Mouse (Mus musculus) kidney, postnatal 14 days (tissue): ENCODE measurements around the gene 1700023F06Rik.

Experiments used
- DNase-seq: peaks from one replicate; pipeline ENCODE4 v3.0.0; 2022; ENCODE audit warnings: mixed read lengths

1700023F06Rik gene

DNA sequence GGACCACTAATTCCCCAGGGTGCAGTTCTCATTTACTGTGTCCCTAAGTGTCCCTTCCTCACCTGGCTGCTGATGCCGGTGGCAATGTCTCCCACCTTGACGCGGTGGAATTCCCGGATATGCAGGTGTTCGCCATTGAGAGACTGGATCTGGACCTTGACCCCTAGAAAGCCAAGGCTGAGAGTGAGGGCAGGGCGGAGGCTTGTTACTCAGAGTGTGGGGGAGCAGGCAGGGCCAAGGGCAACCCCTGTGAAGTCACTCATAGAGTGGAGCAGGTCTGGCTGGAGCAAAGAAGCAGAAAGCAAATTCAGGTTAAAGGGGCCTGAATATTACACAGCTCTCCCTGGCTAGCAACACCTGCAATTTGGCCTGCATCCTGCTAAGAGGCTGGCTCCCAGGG is 13.1 kb upstream of the 1700023F06Rik start:
- DNase-seq = peak; percentile 38

DNA sequence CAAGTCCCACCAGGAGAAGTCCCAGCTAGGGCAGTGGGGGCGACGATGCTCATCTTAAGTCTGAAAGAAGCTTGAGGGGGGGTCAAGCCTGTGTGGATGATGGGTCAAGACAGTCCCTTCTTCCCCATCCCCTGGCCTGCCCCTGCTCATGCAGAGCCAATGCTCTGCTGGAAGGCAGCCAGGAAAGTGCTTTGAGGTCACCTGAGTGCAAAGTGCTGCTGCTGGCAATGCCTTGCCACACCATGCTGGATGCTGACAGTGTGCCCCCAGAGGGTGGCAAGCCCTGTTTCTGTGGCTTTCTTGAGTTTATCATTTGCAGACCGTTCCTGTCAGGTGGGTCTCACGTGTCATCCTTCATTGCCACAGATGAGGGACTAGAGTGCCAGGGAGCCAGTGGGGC is 11.6 kb upstream of the 1700023F06Rik start:
- peak; percentile 70 for DNase-seq

DNA sequence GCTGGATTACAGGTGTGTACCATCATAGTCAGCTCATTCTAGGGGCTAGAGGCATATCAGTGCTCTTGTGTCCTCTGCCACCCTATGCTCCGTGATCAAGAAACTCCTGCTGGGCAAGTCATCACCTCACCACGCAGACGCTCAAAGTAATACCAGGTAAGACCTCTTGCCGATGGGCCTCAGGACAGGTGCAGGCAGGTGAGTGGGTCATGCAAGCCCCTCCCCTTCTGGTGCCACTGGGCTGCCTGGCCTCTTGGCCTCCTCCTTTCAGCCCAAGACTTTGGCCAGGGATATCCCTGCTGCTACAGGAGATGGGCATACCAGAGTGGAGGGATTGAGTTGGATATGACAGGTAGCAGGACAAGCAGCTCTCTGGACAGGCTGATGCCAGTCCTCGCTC is 10.9 kb upstream of the 1700023F06Rik start:
- DNase-seq = no peak

DNA sequence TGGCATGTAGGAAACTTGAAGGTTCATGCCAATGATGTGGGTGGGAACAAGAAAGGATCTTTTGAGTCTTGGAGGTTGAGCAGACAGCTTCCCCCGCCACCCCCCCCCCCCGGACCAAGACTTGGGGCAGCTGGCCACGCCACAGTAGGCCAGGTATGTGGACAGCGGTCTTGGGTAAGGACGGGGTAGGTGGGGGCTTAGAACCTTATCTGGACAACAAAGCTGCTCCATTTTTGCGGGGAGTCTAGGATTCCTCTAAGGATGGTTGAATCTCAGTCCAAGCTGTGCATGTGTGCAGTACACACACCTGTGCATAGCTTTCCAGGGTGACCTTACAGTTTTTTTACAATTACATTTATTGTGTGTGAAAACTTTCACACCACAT is 10.2 kb upstream of the 1700023F06Rik start:
- DNase-seq = no peak

DNA sequence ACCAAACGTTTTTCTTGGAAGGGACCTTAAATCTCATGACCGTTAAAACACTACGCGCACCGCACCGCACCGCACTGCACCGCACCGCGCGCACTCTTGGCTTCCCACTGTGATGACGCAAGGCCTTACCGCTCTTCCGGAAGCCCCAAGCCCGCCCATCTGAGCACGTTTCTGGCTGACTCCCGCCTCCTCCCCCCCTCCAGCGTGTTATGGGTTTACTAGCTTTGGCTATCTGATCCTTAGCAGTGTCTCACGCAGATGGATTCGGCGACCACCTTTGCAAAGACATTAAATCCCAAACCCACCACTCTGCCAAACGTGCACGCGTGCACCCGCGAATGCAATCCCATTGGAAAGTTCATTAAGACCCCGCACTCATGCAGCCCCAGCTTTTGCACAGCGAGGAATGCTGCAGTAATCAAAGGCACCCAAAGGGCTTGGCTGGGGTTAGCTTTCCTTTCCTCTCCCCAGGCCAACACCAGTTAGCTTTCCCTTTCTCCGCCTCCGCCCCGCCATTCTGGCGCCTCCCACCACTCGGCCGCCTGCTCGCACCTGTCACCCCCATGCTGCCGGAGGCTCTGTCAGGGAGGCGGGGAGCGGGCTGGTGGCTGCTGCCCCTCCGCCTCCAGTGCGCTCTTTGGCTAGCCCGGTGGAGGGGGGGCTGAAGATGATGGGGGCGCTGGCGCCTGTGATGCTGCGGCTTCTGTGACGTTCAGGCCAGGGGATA is 9.6 kb upstream of the 1700023F06Rik start, which contains the start of gene Spata32:
Gene Spata32, minus strand, starts transcription at position 643 of the 727 bp plus-strand sequence.
- DNase-seq = peak; percentile 56

DNA sequence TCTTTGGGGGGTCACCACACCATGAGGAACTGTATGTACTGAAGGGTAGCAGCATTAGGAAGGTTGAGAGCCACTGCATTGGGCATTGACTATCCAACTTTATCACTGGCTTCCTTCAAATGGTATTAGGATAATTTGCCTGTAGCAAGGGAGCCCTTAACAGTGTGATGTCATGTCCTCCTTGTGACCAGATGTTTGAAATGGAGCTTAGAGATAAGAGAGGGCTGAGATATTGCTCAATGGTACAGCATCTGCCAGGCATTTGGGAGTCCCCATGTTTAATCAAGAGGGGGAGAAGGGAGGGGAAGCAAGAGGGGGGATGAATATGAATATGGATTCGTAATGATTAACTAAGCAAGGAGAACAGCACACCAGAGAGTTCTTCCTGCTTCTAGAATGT is 7.0 kb upstream of the 1700023F06Rik start:
- DNase-seq = no peak

DNA sequence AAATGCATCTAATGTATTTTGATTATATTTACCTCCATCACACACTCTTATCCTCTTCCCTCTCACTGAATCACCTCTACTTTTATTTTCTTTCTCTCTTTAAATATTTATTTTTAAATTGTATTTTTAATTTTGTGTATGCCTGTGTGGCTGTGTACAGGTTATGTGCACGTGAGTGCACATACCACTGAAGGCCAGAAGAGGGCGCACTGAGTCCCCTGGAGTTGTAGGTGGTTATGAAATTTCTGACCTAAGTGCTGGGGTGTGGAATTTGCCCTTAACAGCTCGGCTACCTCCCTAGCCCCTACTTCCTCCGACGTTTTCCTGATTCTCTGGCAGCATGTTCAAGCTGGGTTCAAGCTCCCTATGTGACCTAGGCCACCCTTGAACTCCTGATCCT is 5.4 kb upstream of the 1700023F06Rik start:
- DNase-seq = no peak

DNA sequence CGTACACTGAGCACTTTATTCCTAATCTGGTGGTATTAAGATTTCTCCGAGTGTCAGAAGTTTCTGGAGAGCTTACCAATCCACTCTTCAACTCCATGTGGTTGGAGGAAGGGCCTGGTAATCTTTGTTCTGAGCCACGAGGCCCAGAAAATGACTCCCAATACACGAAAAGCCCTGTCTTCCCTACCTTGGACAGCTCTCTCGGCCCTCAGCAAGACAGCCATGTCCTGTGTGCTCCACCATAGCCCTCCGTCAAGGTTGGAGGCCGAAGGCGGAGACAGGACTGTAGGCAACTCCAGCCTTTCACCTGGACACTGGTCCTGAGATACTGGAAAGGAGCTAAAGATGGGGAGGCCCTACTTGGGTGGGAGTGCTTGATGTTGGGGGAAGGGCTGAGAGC is 1.9 kb upstream of the 1700023F06Rik start:
- DNase-seq = no peak

DNA sequence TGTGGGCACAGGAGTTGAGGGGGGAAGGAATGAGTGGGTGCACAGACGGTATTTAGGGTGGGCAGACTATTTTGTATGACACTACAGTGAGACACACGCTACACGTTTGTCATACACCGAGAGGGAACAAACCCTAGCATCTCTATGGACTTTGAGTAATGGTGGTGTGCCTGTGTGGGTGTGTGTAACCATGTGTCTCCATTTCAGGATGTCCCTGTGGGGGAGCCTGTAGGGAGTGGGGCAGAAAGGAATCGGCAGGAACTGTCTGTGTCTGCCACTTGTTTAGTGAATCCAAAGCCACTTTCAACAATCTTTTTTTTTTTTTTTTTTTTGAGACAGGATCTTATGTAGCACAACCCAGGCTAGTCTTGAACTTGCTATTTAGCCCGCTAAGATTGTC is 2.2 kb downstream of the 1700023F06Rik start:
- no peak for DNase-seq

DNA sequence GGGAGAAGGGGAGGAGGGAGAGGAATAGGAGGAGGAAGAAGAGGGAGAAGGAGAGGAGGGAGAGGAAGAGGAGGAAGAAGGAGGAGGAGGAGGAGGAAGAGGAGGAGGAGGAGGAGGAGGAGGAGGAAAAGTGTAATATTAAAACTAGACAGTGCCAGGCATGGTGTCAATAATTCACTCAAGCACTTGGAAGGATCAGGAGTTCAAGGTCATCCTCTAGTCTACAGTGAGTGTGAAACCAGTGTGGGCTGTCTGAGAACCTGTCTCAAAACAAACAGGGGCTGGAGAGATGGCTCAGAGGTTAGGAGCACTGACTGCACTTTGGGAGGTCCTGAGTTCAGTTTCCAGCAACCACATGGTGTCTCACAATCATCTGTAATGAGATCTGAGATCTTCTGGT is 6.0 kb downstream of the 1700023F06Rik start:
- no peak for DNase-seq

DNA sequence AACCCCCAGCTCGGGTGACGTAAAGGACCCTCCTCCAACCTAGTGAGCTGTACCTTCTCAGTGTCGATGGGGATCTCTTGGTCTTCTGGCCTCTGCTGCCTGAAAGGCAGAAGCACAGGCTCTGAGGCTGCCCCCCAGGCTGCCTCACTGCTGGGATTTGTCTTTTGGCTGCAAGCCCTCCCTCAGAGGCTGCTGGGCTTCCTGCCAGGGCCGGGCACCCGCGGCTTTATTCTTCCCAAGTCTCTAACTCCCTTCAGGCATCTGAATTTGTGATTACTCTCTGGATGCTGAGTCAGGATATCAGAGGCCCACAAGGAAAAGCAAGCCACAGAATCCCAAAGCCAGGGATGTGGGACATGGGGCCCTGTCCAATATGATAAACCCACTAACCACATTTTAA is 6.7 kb downstream of the 1700023F06Rik start:
- peak; percentile 68 for DNase-seq

DNA sequence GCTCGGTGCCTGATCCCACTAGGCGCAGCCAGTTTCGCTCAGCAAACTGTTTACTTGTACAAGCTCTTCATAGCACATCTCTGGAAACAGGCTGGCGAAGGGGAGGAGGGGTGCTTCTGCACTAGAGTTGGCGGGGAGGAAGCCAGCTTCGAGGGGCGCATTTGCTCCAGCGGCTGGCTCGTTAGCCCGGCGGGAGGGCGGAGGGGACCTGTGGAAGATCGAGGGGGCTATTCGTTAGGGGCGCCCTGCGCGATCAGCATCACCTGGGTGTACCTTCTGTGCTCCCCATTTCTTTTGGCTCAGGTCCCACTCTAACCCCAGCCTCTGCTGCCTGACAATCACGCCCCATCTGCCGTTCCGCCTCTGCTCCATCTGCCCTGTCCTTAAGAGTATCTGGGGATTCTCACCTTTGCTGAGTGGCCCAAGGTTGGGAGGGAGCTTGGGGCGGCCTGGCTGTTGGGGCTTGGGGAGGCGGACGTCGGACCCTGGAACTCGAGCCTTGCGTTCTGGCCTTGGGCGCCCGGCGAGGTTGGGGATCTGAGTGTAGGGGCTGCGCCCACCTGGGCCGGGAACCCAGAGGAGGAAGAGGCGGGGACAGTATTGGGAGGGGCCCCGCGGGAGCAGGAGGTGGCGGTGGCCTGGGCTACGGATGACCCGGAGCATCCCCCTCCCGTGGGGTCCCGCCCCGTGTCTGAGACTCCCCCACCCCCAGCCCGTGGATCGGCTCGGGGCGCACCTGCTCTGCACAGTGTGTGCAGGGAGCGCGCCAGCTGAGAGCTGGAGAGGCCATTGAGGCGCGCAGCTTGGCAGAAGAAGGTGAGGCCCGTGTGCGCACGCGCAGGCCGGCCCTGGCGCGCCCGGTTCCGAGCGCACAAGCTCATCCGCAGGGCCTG is 9.2 kb downstream of the 1700023F06Rik start:
- DNase-seq = peak; percentile 46

DNA sequence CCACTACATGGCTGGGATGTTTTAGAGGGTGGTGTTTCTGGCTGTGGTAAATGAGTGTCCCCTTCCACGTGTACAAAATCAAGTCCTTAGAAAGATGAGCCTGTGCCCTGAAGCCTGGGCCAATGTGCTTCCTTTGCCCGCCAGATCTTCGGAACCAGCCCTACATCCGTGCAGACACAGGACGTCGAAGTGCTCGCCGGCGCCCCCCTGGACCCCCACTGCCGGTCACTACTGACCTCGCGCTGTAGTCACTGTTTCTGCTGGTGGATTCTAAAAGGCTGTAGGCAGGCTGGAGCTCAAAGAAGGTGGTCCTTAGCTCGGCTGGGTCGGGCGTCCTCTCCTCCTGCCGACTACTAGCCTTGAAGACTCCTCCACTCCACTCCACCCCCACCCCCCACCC is 10.0 kb downstream of the 1700023F06Rik start:
- DNase-seq = no peak

DNA sequence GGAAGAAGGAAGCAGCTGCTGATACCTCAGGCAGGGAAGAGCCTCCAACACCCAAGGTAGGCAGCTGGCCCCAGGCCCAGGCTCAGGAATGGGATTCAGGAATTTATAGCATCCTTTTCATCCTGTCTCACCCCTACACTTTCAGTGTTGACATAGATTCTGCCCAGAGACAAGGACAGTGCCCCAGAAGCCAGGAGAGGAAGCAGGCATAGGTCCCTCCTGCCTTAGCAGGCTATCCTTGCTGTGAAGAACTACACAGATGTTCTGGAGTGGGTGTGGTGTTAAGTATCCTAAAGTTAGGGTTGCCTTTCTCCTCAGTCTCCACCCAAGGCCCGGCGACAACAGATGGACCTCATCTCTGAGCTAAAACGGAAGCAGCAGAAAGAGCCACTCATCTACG is 11.0 kb downstream of the 1700023F06Rik start:
- no peak for DNase-seq

DNA sequence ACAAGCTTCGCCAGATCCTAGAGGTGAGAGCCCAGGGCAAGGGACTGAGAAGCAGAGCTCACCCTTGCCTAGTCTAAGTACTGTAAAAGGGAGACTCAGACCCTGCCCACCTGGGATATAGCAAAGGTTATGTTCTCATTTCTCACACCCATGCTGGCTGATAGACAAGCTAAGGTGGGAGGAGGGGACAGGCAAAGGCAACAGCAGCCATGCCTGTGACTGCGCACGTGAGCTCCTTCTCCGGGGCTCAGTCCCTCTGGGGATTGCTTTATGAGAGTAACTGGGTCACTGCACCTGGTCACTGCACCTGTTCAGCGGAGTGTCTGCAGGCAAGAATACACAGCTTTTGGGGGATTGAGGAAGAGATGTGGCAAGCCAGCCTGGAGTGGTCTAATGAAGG is 12.7 kb downstream of the 1700023F06Rik start:
- no peak for DNase-seq

DNA sequence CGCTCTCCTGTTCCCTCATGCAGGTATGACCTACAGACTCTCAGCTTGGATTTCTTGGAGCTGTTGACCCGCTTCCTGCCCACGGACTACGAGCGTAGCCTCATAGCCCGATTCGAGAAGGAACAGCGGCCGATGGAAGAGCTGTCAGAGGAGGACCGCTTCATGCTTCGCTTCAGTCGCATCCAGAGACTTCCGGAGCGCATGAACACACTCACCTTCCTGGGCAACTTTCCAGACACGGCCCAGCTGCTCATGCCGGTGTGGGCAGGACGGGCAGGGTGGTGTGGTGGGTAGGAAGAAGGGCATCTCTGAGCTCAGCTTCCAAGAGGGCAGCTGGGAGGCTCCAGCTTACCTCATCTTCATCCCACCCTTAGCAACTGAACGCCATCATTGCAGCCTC is 13.1 kb downstream of the 1700023F06Rik start:
- DNase-seq = no peak

DNA sequence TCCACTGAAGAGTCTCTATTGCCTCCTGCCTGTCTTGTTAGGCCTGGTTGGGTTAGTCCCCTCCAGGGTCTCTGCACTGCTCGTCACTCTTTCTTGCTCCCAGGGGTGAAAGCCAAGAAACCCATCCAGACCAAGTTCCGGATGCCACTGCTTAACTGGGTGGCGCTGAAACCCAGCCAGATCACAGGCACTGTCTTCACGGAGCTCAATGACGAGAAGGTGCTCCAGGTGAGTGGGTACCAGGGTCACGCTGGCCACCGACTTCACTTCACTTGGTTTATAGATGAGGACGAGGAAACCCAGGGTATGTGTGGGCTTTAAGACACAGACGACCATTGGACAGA is 14.6 kb downstream of the 1700023F06Rik start:
- DNase-seq = no peak

DNA sequence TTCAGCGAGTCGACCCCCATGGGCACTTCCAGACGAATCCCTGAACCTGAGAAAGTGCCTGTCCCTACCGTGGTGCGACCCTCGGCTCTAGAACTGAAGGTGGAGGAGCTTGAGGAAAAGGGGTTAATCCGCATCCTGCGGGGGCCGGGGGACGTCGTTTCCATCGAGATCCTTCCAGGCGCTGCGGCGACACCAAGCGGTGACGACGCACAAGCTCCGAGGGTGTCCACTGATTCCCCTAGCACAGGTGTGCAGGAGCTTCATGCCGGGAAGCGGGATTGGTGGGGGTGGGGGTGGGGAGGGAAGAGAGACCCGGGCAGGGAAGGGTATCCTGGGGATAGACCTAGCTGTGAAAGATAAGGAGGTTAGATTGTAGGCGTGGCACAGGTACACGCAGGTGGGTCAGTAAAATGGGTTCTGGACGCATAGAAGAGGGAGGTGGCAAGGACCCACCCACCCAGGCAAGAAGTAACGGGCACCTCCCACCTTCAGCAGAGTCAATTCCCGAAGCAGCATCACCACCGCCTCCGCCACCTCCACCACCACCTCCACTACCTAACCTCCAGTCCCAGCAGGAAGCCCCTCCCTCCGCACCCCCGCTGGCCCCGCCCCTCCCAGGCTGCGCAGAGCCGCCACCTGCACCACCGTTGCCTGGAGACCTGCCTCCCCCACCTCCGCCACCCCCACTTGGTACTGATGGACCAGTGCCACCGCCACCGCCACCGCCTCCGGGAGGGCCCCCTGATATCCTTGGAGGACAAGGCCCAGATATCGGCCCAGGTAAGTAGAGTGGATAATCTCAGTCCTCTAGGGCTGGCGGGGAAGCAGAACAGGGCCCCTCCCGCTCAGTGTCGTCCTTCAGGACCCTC is 15.2 kb downstream of the 1700023F06Rik start:
- DNase-seq = no peak

DNA sequence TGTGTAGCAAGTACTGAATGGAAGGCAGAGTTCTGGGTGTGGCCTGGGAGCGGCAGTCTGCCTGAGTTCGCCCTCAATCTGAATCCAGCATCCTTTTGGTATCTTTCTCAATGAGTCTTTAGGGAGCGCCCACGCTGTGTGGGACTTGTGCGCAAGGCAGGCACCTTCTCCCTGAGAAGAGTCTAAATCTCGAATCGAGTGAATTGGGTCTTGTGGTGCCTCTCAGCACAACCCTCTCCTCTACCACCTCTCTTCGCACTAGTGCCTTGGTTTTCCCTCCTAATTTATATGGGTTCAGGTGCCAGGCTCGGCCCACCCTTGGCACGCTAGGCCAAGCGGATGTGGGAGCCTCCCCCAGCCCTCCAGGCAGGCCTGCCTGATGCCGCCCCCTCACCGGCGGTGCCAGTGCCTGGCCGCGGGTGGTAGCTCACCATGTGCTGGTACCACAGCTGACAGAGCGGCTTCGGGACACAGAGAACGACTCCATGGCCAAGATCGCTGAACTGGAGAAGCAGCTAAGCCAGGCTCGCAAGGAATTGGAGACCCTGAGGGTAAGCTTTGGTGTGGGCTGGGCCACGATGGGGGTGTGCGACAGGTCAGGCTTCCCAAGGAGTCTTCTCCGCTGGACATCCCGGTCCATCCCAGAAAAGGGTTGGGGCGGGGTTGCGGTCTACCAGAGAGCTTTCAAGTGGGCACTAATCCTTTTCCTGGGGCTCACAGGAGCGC is 16.0 kb downstream of the 1700023F06Rik start:
- DNase-seq = no peak

DNA sequence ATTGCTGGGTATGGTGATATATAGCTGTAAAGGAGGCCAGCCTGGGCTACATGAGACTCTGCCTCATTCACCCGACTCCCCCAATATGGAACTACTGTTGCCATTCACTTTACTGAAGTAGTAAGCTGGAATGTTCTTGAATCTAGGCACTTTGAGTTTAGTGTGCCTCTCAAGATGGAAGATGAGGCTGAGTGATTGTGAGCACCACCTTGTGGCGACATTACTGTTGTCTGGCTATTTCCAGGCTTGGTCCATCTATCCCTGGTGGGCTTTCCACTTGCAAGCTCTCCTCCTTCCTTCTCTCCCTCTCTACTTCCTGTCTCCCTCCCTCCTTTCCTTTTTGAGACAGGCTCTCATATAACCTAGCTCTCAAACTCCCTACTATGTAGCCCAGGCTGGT is 23.5 kb downstream of the 1700023F06Rik start:
- DNase-seq = peak; percentile 69

DNA sequence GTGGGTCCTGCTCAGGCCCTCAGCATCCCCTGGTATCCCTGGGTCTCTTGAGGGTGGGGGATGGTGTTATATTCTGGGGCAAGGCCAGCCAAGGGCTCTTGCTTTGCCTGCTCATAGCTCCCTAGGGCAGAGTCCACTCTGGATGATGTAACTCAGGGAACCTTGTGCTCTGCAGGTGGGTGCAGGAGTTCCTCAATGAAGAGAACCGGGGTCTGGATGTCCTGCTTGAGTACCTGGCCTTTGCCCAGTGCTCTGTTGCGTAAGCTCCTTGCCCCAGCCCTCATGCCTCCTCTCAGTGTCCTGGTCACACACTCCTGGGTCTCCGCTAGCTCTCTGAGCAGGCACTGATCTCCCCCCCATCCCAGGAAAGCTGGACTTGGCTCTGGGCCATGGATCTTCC is 26.4 kb downstream of the 1700023F06Rik start:
- peak; percentile 89 for DNase-seq

DNA sequence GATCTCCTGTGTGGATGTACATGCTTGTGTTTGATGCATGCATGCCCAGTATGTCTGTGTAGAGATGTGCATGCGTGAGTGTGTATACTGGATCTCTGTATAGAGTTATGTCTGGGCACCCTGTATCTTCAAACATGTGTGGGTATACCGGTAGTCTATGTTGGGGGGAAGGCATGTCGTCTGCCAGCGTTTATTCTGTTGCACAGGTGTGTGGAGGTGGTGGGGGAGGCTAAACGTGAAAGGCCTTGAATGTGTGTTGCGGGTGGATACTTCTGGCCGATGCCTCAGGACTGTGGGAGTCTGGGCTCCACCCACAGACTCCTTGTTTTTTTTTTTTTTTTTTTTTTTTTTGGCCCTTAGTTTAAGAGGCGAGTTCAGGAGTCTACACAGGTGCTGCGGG is 27.0 kb downstream of the 1700023F06Rik start:
- DNase-seq = no peak

DNA sequence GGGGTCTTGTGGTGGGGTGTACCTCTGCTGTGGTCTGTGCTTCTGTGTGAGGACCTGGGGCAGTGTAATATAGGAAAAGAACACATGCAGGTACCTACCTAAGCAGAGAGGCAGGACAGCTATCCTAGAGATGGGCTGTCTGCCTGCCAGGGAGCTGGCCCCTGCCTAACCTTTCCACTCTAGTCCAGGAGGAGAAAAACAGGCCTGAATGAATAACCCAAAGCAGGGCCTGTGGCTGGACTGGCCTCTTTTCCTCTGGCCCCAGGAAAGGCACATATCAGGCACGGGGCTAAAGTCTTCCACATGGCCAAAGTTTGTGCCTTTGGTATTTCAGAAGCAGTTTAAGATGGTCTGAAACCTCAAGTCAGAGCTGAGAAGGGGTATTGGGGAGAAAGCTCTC is 27.9 kb downstream of the 1700023F06Rik start:
- peak; percentile 68 for DNase-seq
